Mouse (Mus musculus) heart, adult 2 months (tissue): Measurements from ENCODE around the gene Tcf12. TPM values are rescaled to one million over a fixed set of nuclear protein-coding genes. Genes with fewer than 3 reads are reported as not detected.

Source experiments
- DNase-seq, 2 experiments: peaks; one replicate each; pipeline ENCODE4 v3.0.0; 2021
- H3K27ac ChIP-seq: fragments of 200-600 bp; 2 replicates; pipeline ENCODE4 v1.8.1; 2022
- H3K27me3 ChIP-seq: fragments of 200-500 bp; 2 replicates; pipeline ENCODE4 v1.6.1; 2012; ENCODE audit warnings: mild to moderate bottlenecking, low read length, inconsistent platforms, mixed read lengths; ENCODE audit not compliant: control insufficient read depth, insufficient read depth
- H3K36me3 ChIP-seq: fragments of 200-500 bp; 2 replicates; pipeline ENCODE4 v1.6.1; 2012; ENCODE audit warnings: low read length, inconsistent platforms; ENCODE audit not compliant: control insufficient read depth, insufficient read depth
- H3K4me1 ChIP-seq: fragments of 200-500 bp; 2 replicates; pipeline ENCODE4 v1.6.1; 2011; ENCODE audit warnings: low read length; ENCODE audit not compliant: control insufficient read depth, insufficient read depth
- H3K4me3 ChIP-seq: fragments of 200-600 bp; 2 replicates; pipeline ENCODE4 v1.8.1; 2022
- H3K79me2 ChIP-seq: fragments of 200-500 bp; replicated peaks from 2 replicates; pipeline ENCODE4 v1.6.1; 2012; ENCODE audit warnings: mild to moderate bottlenecking, inconsistent platforms, low read length, moderate library complexity, mixed read lengths; ENCODE audit not compliant: control insufficient read depth, insufficient read depth
- H3K9ac ChIP-seq: fragments of 200-500 bp; 2 replicates; pipeline ENCODE4 v1.6.1; 2012; ENCODE audit warnings: low read depth, mild to moderate bottlenecking, control low read depth, inconsistent platforms, low read length, mixed read lengths
- CTCF ChIP-seq: fragments of 200-600 bp; IDR thresholded peaks from 2 replicates; pipeline ENCODE4 v1.8.1; 2022; ENCODE audit warnings: antibody characterized with exemption, mild to moderate bottlenecking, moderate library complexity
- EP300 ChIP-seq: fragments of 200-500 bp; IDR thresholded peaks from 2 replicates; pipeline ENCODE4 v1.6.1; 2011; ENCODE audit warnings: low read depth, low read length, control low read depth; ENCODE audit not compliant: insufficient read depth
- POLR2A ChIP-seq: fragments of 200-500 bp; IDR thresholded peaks from 2 replicates; pipeline ENCODE4 v1.6.1; 2011; ENCODE audit warnings: mild to moderate bottlenecking, low read depth, low read length, control low read depth; ENCODE audit not compliant: insufficient read depth
- WGBS: fragments of 180-500 bp; shearing (Covaris S2); methylation state at CpG from one replicate; pipeline ENCODE4 v1.1.7; 2018; 5-methylcytosine and 5-hydroxymethylcytosine counted together
- intact Hi-C: fragments of 180-260 bp; cut with DNase I; formaldehyde crosslinking; loops from one replicate; pipeline ENCODE4 v1.15.1; 2025
- polyA plus RNA-seq: library from polyadenylated mRNA; depleted of rRNA; stranded (reverse); fragments of >200 nt; gene quantifications from 2 replicates; pipeline ENCODE4 v1.2.3, GENCODE M21; 2012
- total RNA-seq, 2 experiments: library from RNA; stranded (reverse); gene quantifications; 2 replicates each; pipeline ENCODE4 v1.2.3; 2021

Tcf12 gene
- total and polyA plus RNA-seq, 3 experiments: 29.7 to 38.0 (median 33.9) TPM

GRCm38 (mm10) chr9:72036257-72036656, 75.4 kb downstream of the Tcf12 start:
- no peak overlapping the region for H3K4me3 ChIP-seq
- peaks cover 12% of the 10 kb centered on the region for H3K4me1 ChIP-seq
- H3K36me3 ChIP-seq: peaks cover 9% of the 10 kb centered on the region
- TF ChIP-seq EP300 (no peak), CTCF (no peak), POLR2A (no peak)
- intact Hi-C loops: no loop called here
- no peaks in the 10 kb centered on the region for H3K27me3 ChIP-seq
- H3K79me2 ChIP-seq: peaks cover 6% of the 10 kb centered on the region
- WGBS: 83% methylated on average over 3 of the region's 3 CpGs
- no peak overlapping the region for H3K27ac ChIP-seq
- H3K9ac ChIP-seq: no peak overlapping the region
- no peak for DNase-seq

GRCm38 (mm10) chr9:72033271-72033670, 78.4 kb downstream of the Tcf12 start:
- DNase-seq: no peak
- H3K4me1 ChIP-seq: peaks cover 11% of the 10 kb centered on the region
- no peak overlapping the region for H3K27ac ChIP-seq
- H3K9ac ChIP-seq: no peak overlapping the region
- H3K27me3 ChIP-seq: no peaks in the 10 kb centered on the region
- WGBS: 61% methylated on average over 2 of the region's 2 CpGs
- H3K36me3 ChIP-seq: peaks cover 23% of the 10 kb centered on the region
- intact Hi-C loops: no loop called here
- no peak overlapping the region for H3K4me3 ChIP-seq
- H3K79me2 ChIP-seq: no peaks in the 10 kb centered on the region; the same call in none of the 2 replicates
- no peak for TF ChIP-seq EP300
- no peak for TF ChIP-seq POLR2A
- no peak for TF ChIP-seq CTCF

- H3K36me3 ChIP-seq: peaks cover 16% of the 10 kb centered on the region
- TF ChIP-seq EP300 (no peak), CTCF (no peak), POLR2A (no peak)
- intact Hi-C loops: no loop called here
- H3K4me3 ChIP-seq: no peak overlapping the region
- no peaks in the 10 kb centered on the region for H3K27me3 ChIP-seq
- DNase-seq: no peak
- no peak overlapping the region for H3K9ac ChIP-seq
- H3K4me1 ChIP-seq: peaks cover 6% of the 10 kb centered on the region
- H3K79me2 ChIP-seq: peaks cover 2% of the 10 kb centered on the region
- H3K27ac ChIP-seq: peak overlapping the region; percentile 36
Observed at GRCm38 (mm10) chr9:72030274-72030673, 81.4 kb downstream of the Tcf12 start.

GRCm38 (mm10) chr9:72029601-72030000, 82.1 kb downstream of the Tcf12 start:
- Histone ChIP-seq H3K27me3 (no peaks in the 10 kb centered on the region), H3K4me3 (no peak overlapping the region), H3K9ac (no peak overlapping the region), H3K79me2 (peaks cover 2% of the 10 kb centered on the region), H3K27ac (peak overlapping the region; percentile 36), H3K36me3 (peaks cover 16% of the 10 kb centered on the region), H3K4me1 (peaks cover 6% of the 10 kb centered on the region)
- TF ChIP-seq POLR2A: no peak
- TF ChIP-seq EP300: no peak
- no peak for TF ChIP-seq CTCF
- DNase-seq: no peak
- intact Hi-C loops: no loop called here
- WGBS: 31% methylated on average over 1 of the region's 1 CpGs

- TF ChIP-seq CTCF: no peak
- TF ChIP-seq POLR2A: no peak
- TF ChIP-seq EP300: no peak
- H3K36me3 ChIP-seq: peaks cover 8% of the 10 kb centered on the region; the same call in 1 of the 2 replicates
- H3K27ac ChIP-seq: peak overlapping the region; percentile 13; the same call in 1 of the 2 replicates
- intact Hi-C loops: loop anchor here (5.0 kb wide), 1 partner anchor 41 kb away; no protein-coding TSS in a partner anchor
- peaks cover 6% of the 10 kb centered on the region; the same call in 1 of the 2 replicates for H3K79me2 ChIP-seq
- H3K4me1 ChIP-seq: peaks cover 4% of the 10 kb centered on the region
- WGBS: 36% methylated on average over 5 of the region's 5 CpGs
- H3K9ac ChIP-seq: no peak overlapping the region
- H3K27me3 ChIP-seq: no peaks in the 10 kb centered on the region
- no peak for DNase-seq
- H3K4me3 ChIP-seq: no peak overlapping the region
Observed at GRCm38 (mm10) chr9:72023274-72023673, 88.4 kb downstream of the Tcf12 start.

GRCm38 (mm10) chr9:72021512-72021911, 90.2 kb downstream of the Tcf12 start:
- Histone ChIP-seq H3K27me3 (no peaks in the 10 kb centered on the region), H3K9ac (no peak overlapping the region), H3K79me2 (peaks cover 5% of the 10 kb centered on the region; the same call in 1 of the 2 replicates), H3K36me3 (peaks cover 10% of the 10 kb centered on the region; the same call in 1 of the 2 replicates), H3K4me3 (no peak overlapping the region), H3K4me1 (peaks cover 4% of the 10 kb centered on the region), H3K27ac (no peak overlapping the region; the same call in 1 of the 2 replicates)
- TF ChIP-seq POLR2A (no peak), CTCF (no peak), EP300 (no peak)
- 40% methylated on average over 3 of the region's 3 CpGs for WGBS
- no peak for DNase-seq
- intact Hi-C loops: loop anchor here (5.0 kb wide), 1 partner anchor 39 kb away; no protein-coding TSS in a partner anchor
